Mouse (Mus musculus): ENCODE data around the gene Nme3. TPM values are rescaled to one million over a fixed set of nuclear protein-coding genes. Genes with fewer than 3 reads are reported as not detected.

Nme3 gene
- polyA plus RNA-seq, 1 experiment: 45.3 TPM

DNA sequence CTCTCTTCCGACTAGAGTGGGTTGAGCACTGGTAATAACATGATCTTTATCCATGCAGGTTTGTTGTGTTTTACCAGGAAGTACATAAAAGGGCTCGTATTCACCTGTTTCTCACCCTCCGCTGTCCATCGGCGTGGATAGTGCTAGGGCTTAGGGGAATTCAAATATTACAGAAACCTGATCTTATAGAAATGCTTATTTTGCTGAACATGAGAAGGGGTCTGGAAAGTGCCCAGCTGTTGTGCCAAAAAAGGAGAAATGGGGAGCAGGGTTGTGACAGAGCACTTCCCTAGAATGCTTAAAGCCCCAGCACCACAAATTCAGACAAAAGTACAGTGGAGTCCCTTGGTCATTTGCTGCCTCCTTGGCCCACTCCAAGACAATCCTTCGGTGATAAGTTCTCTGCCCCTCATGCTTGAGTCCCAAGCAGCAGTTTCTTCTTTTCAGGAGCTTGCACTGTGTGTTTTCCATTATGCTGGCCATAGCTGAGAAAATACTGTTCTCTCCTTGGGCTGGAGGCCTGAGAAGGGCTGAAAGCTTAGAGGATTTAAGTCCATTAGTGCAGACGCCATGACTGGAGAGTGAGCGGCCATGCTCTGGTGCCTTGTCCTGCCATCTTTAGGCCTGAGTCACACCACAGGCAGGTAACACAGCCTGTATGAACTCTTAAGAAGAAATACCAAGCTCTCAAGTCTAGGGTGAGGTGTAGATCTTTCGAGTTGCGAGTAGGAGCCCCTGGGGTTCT is 44.7 kb upstream of the Nme3 start:
- TF ChIP-seq CTCF (IDR thresholded peaks at IDR 0.05; ENCODE audit: extremely low read depth, insufficient read depth, insufficient read length, insufficient replicate concordance) (no peak), POLR2A (IDR thresholded peaks at IDR 0.05; ENCODE audit: low read depth, low read length) (no peak)
- 81% methylated on average over 10 of the region's 10 CpGs for WGBS
- peaks cover 9% of the 10 kb centered on the region for H3K36me3 ChIP-seq (ENCODE audit: control insufficient read depth, insufficient read depth, low read length)
- DNase-seq (ENCODE audit: low read depth in 1 of 2, low spot score in 2 of 2): no peak
- peaks cover 4% of the 10 kb centered on the region; the same call in 1 of the 2 replicates for H3K4me1 ChIP-seq (ENCODE audit: control insufficient read depth, insufficient read depth, insufficient read length)
- H3K27me3 ChIP-seq (ENCODE audit: control insufficient read depth, insufficient read depth, low read length): no peaks in the 10 kb centered on the region
- H3K27ac ChIP-seq (ENCODE audit: insufficient read depth, low read length): no peak overlapping the region
- H3K4me3 ChIP-seq (ENCODE audit: extremely low read depth, insufficient read depth, insufficient read length): peak overlapping the region; percentile 89; the same call in 1 of the 2 replicates

DNA sequence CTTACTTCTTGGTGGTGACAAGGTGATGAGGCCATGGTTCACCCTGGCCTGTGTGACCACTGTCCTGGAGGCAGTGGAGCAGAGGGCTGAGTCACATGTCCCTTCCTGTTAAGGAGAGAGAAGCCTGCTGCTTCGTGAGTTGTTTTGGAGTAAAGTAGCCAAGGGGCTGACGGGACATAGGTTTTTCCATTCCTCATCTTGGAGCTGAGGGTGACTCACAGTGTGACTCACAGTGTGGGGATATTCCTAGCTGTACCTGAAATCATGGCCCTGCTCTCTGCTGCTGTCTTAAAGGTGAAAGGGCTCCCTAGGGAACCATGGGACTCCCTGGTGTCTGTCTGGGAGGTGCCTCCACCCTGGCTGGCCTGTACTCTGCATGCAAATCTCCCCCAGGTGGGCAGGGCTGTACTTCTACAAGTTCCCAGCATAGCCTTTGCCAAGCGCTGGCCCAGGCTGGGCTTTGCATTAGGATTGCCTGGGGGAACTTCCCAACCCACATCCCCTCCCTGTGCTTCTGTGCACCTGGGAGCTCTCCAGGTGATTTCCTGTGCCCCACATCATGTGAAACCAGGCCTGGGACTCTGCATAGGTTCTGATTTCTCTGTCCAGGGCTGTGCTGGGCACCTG is 40.3 kb upstream of the Nme3 start:
- TF ChIP-seq POLR2A (IDR thresholded peaks at IDR 0.05; ENCODE audit: low read depth, low read length) (no peak), CTCF (IDR thresholded peaks at IDR 0.05; ENCODE audit: extremely low read depth, insufficient read depth, insufficient read length, insufficient replicate concordance) (no peak)
- Histone ChIP-seq H3K36me3 (ENCODE audit: control insufficient read depth, insufficient read depth, low read length) (peaks cover 23% of the 10 kb centered on the region), H3K4me3 (ENCODE audit: extremely low read depth, insufficient read depth, insufficient read length) (no peak overlapping the region), H3K4me1 (ENCODE audit: control insufficient read depth, insufficient read depth, insufficient read length) (no peaks in the 10 kb centered on the region), H3K27ac (ENCODE audit: insufficient read depth, low read length) (no peak overlapping the region), H3K27me3 (ENCODE audit: control insufficient read depth, insufficient read depth, low read length) (no peaks in the 10 kb centered on the region)
- DNase-seq (ENCODE audit: low read depth in 1 of 2, low spot score in 2 of 2): no peak
- 91% methylated on average over 3 of the region's 3 CpGs for WGBS

DNA sequence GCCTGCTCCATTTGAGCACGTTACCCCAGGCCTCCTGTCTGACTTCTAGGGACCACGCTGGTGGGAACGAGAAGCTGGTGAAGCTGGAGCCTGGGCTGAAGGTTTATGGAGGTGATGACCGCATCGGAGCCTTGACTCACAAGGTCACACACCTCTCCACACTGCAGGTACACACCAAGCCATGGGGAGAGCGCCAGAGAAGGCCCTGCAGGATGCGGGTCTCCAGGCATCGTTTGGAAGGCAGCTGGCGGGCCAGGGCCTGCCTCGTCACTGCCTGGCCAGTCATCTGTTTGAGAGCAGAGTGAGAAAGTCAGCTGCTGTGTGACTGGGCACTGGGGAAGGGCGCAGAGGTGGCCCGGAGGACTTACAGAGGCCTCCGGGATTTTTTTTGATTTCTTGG is 39.7 kb upstream of the Nme3 start:
- no peaks in the 10 kb centered on the region for H3K4me1 ChIP-seq (ENCODE audit: control insufficient read depth, insufficient read depth, insufficient read length)
- DNase-seq (ENCODE audit: low read depth in 1 of 2, low spot score in 2 of 2): no peak
- 97% methylated on average over 13 of the region's 13 CpGs for WGBS
- no peak for TF ChIP-seq POLR2A (IDR thresholded peaks at IDR 0.05; ENCODE audit: low read depth, low read length)
- TF ChIP-seq CTCF (IDR thresholded peaks at IDR 0.05; ENCODE audit: extremely low read depth, insufficient read depth, insufficient read length, insufficient replicate concordance): no peak
- H3K27me3 ChIP-seq (ENCODE audit: control insufficient read depth, insufficient read depth, low read length): no peaks in the 10 kb centered on the region
- H3K36me3 ChIP-seq (ENCODE audit: control insufficient read depth, insufficient read depth, low read length): peaks cover 29% of the 10 kb centered on the region
- no peak overlapping the region for H3K27ac ChIP-seq (ENCODE audit: insufficient read depth, low read length)
- no peak overlapping the region for H3K4me3 ChIP-seq (ENCODE audit: extremely low read depth, insufficient read depth, insufficient read length)

- DNase-seq (ENCODE audit: low read depth in 1 of 2, low spot score in 2 of 2): no peak
Observed at GRCm38 (mm10) chr17:24857831-24858470, 38.3 kb upstream of the Nme3 start.

DNA sequence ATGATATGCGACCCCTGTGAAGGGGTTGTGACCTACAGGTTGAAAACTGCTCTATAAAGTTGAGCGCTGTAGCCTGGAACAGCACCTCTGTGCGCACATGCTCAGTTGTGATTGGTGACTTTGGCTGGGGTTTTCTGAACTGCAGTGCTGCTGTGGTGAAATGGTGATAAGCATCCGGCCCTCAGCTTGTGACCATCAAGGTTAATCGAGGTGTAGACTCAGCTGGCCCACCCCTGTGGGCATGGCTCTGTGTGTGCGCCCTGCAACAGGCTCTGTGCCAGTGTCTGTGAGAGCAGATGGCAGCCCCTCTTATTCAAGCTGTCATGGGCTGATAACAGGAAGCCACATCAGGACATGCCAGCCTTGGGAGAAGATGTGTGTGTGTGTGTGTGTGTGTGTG is 37.3 kb upstream of the Nme3 start:
- Histone ChIP-seq H3K4me1 (ENCODE audit: control insufficient read depth, insufficient read depth, insufficient read length) (no peaks in the 10 kb centered on the region), H3K4me3 (ENCODE audit: extremely low read depth, insufficient read depth, insufficient read length) (no peak overlapping the region), H3K27ac (ENCODE audit: insufficient read depth, low read length) (no peak overlapping the region), H3K27me3 (ENCODE audit: control insufficient read depth, insufficient read depth, low read length) (no peaks in the 10 kb centered on the region), H3K36me3 (ENCODE audit: control insufficient read depth, insufficient read depth, low read length) (peaks cover 30% of the 10 kb centered on the region)
- 76% methylated on average over 6 of the region's 6 CpGs for WGBS
- DNase-seq (ENCODE audit: low read depth in 1 of 2, low spot score in 2 of 2): no peak
- no peak for TF ChIP-seq POLR2A (IDR thresholded peaks at IDR 0.05; ENCODE audit: low read depth, low read length)
- TF ChIP-seq CTCF (IDR thresholded peaks at IDR 0.05; ENCODE audit: extremely low read depth, insufficient read depth, insufficient read length, insufficient replicate concordance): no peak

More at GRCm38 (mm10) chr17:24857831-24858470, 38.3 kb upstream of the Nme3 start:
- H3K27me3 ChIP-seq (ENCODE audit: control insufficient read depth, insufficient read depth, low read length): no peaks in the 10 kb centered on the region
- H3K36me3 ChIP-seq (ENCODE audit: control insufficient read depth, insufficient read depth, low read length): peaks cover 32% of the 10 kb centered on the region
- H3K27ac ChIP-seq (ENCODE audit: insufficient read depth, low read length): no peak overlapping the region; the same call in 1 of the 2 replicates
- 80% methylated on average over 8 of the region's 8 CpGs for whole genome bisulfite sequencing
- H3K4me1 ChIP-seq (ENCODE audit: control insufficient read depth, insufficient read depth, insufficient read length): no peaks in the 10 kb centered on the region
- no peak overlapping the region for H3K4me3 ChIP-seq (ENCODE audit: extremely low read depth, insufficient read depth, insufficient read length)
- TF ChIP-seq POLR2A (IDR thresholded peaks at IDR 0.05; ENCODE audit: low read depth, low read length): no peak
- no peak for TF ChIP-seq CTCF (IDR thresholded peaks at IDR 0.05; ENCODE audit: extremely low read depth, insufficient read depth, insufficient read length, insufficient replicate concordance)

DNA sequence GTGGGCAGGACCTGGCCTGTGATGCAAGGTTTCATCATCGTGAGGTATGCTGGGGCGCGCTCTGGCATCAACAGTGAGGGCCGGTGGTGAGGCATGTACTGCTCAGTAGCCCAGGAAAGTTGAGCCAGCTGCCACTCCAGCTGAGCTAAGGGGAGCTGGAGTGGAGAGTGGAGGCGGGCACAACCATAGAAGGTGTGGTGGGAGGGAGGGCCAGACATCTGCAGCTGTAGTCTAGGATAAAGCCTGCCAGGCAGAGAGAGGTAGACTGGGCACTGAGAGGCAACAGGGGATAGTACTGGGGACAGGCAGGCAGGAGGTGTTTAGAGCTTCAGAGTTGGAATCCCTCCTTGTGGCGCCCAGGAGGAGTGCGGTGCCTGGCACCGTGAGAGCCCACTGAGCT is 36.2 kb upstream of the Nme3 start:
- Histone ChIP-seq H3K27me3 (ENCODE audit: control insufficient read depth, insufficient read depth, low read length) (no peaks in the 10 kb centered on the region), H3K4me1 (ENCODE audit: control insufficient read depth, insufficient read depth, insufficient read length) (no peaks in the 10 kb centered on the region), H3K27ac (ENCODE audit: insufficient read depth, low read length) (peak overlapping the region; percentile 53; the same call in 1 of the 2 replicates), H3K36me3 (ENCODE audit: control insufficient read depth, insufficient read depth, low read length) (peaks cover 37% of the 10 kb centered on the region), H3K4me3 (ENCODE audit: extremely low read depth, insufficient read depth, insufficient read length) (no peak overlapping the region)
- TF ChIP-seq CTCF (IDR thresholded peaks at IDR 0.05; ENCODE audit: extremely low read depth, insufficient read depth, insufficient read length, insufficient replicate concordance) (no peak), POLR2A (IDR thresholded peaks at IDR 0.05; ENCODE audit: low read depth, low read length) (no peak)
- WGBS: 87% methylated on average over 8 of the region's 8 CpGs
- DNase-seq (ENCODE audit: low read depth in 1 of 2, low spot score in 2 of 2): no peak

Data from spleen, adult 2 months (tissue).